Mouse (Mus musculus) kidney, postnatal 14 days (tissue): ENCODE measurements around the gene Plce1.
"Not testable (repeated sequence)": the region's sequence is repeated elsewhere in the genome, so short reads cannot be mapped to it uniquely, and the experiment has no call there.

Experiments used
- DNase-seq: peaks from one replicate; pipeline ENCODE4 v3.0.0; 2022; ENCODE audit warnings: mixed read lengths

The Plce1 gene

GRCm38 (mm10) chr19:38498233-38498632, 17.3 kb downstream of the Plce1 start:
- DNase-seq: no peak

- DNase-seq: peak; percentile 8
These were observed 23.7 kb downstream of the Plce1 start for GRCm38 (mm10) chr19:38504597-38504996.

GRCm38 (mm10) chr19:38506131-38506530, 25.2 kb downstream of the Plce1 start:
- DNase-seq: no peak

- no peak for DNase-seq
These were observed 26.5 kb downstream of the Plce1 start for GRCm38 (mm10) chr19:38507251-38507965.

- no peak for DNase-seq
These were observed 27.2 kb downstream of the Plce1 start for GRCm38 (mm10) chr19:38507966-38508625.

- no peak for DNase-seq
These were observed 33.7 kb downstream of the Plce1 start for GRCm38 (mm10) chr19:38514417-38515184.

- DNase-seq: no peak
These were observed 45.9 kb downstream of the Plce1 start for GRCm38 (mm10) chr19:38526855-38527254.

GRCm38 (mm10) chr19:38527475-38527874, 46.6 kb downstream of the Plce1 start:
- DNase-seq: no peak

GRCm38 (mm10) chr19:38533230-38533629, 52.3 kb downstream of the Plce1 start:
- no peak for DNase-seq

GRCm38 (mm10) chr19:38539338-38539737, 58.4 kb downstream of the Plce1 start:
- no peak for DNase-seq

- no peak for DNase-seq
These were observed 59.6 kb downstream of the Plce1 start for GRCm38 (mm10) chr19:38540549-38540948.

- no peak for DNase-seq
These were observed 68.7 kb downstream of the Plce1 start for GRCm38 (mm10) chr19:38549487-38550058.

GRCm38 (mm10) chr19:38553551-38553950, 72.6 kb downstream of the Plce1 start:
- no peak for DNase-seq

- DNase-seq: no peak
These were observed 74.5 kb downstream of the Plce1 start for GRCm38 (mm10) chr19:38555399-38555798.

- DNase-seq: peak; percentile 46
These were observed 77.9 kb downstream of the Plce1 start for GRCm38 (mm10) chr19:38558816-38559215.

- not testable (repeated sequence) for DNase-seq
These were observed 81.0 kb downstream of the Plce1 start for GRCm38 (mm10) chr19:38561887-38562286.

GRCm38 (mm10) chr19:38566156-38566555, 85.2 kb downstream of the Plce1 start:
- no peak for DNase-seq

GRCm38 (mm10) chr19:38566752-38567151, 85.8 kb downstream of the Plce1 start:
- no peak for DNase-seq

GRCm38 (mm10) chr19:38567331-38567730, 86.4 kb downstream of the Plce1 start:
- no peak for DNase-seq

- DNase-seq: no peak
These were observed 97.7 kb downstream of the Plce1 start for GRCm38 (mm10) chr19:38578554-38579146.

- peak; percentile 16 for DNase-seq
These were observed 102.0 kb downstream of the Plce1 start for GRCm38 (mm10) chr19:38582861-38583260.

GRCm38 (mm10) chr19:38587559-38587958, 106.7 kb downstream of the Plce1 start:
- peak; percentile 43 for DNase-seq

GRCm38 (mm10) chr19:38589466-38589865, 108.6 kb downstream of the Plce1 start:
- DNase-seq: no peak
